Mouse (Mus musculus) heart, postnatal 14 days (tissue): ENCODE results near the gene Ccm2l. TPM values are rescaled to one million over a fixed set of nuclear protein-coding genes. Genes with fewer than 3 reads are reported as not detected.

ENCODE experiments used
- total RNA-seq, 2 experiments: library from RNA; stranded (reverse); gene quantifications; 2 replicates each; pipeline ENCODE4 v1.2.3; 2021

Ccm2l gene
- total RNA-seq, 2 experiments from 2014 or later, result 23.1 to 25.4 TPM

Other genes starting within 250 kb of the Ccm2l start
- gene Bcl2l1, start 234.2 kb upstream of the Ccm2l start, total RNA-seq, result 10 to 100 TPM; 79.8 to 92.2 TPM
- gene Tpx2, start 218.0 kb upstream of the Ccm2l start, total RNA-seq, result 1 to 10 TPM; 4.4 to 8.5 TPM
- under 1 TPM; 0.34 to 0.41 TPM for gene Mylk2, start 154.6 kb upstream of the Ccm2l start, total RNA-seq
- gene Foxs1, start 132.7 kb upstream of the Ccm2l start, total RNA-seq, result 1 to 10 TPM; 6.0 to 6.7 TPM
- gene Dusp15, start 114.3 kb upstream of the Ccm2l start, total RNA-seq, result under 1 TPM in 1 of 2 experiments, not detected in 1; 0.22 TPM
- gene Ttll9, start 103.5 kb upstream of the Ccm2l start, total RNA-seq, result not detected
- 10 to 100 TPM; 91.1 to 98.4 TPM for gene Pdrg1, start 50.5 kb upstream of the Ccm2l start, total RNA-seq
- gene Xkr7, start 34.1 kb upstream of the Ccm2l start, total RNA-seq, result not detected
- gene Hck, start 42.5 kb downstream of the Ccm2l start, total RNA-seq, result 1 to 10 TPM in 1 of 2 experiments, under 1 TPM in 1; 0.73 to 1.1 TPM
- 10 to 100 TPM; 51.4 to 57.0 TPM for gene Tm9sf4, start 95.3 kb downstream of the Ccm2l start, total RNA-seq
- 1 to 10 TPM; 2.1 to 2.2 TPM for gene Tspyl3, start 159.5 kb downstream of the Ccm2l start, total RNA-seq
- gene Plagl2, start 175.5 kb downstream of the Ccm2l start, total RNA-seq, result 1 to 10 TPM; 5.4 to 6.0 TPM
- 10 to 100 TPM; 15.8 to 16.7 TPM for gene Pofut1, start 175.6 kb downstream of the Ccm2l start, total RNA-seq
- gene Kif3b, start 225.5 kb downstream of the Ccm2l start, total RNA-seq, result 10 to 100 TPM in 1 of 2 experiments, 1 to 10 TPM in 1; 9.7 to 10.1 TPM